Mouse (Mus musculus) hindbrain, embryonic 15.5 days (tissue): Measurements from ENCODE around the gene Thsd1. TPM values are rescaled to one million over a fixed set of nuclear protein-coding genes. Genes with fewer than 3 reads are reported as not detected.

Experiments used
- ATAC-seq: fragments of 200-750 bp; cut with Nextera tagmentation; 2 replicates; pipeline ENCODE4 v1.8.0; 2017; ENCODE audit warnings: low read depth, moderate number of reproducible peaks, moderate TSS enrichment; ENCODE audit not compliant: low FRiP score
- H3K27ac ChIP-seq: fragments of 300-500 bp; sonication (generic); replicated peaks from 2 replicates; pipeline ENCODE4 v1.5.1; 2015; ENCODE audit warnings: mild to moderate bottlenecking, inconsistent platforms
- H3K27me3 ChIP-seq: fragments of 300-500 bp; sonication (generic); 2 replicates; pipeline ENCODE4 v1.6.1; 2015; ENCODE audit warnings: control low read depth, inconsistent platforms
- H3K36me3 ChIP-seq: fragments of 300-500 bp; sonication (generic); 2 replicates; pipeline ENCODE4 v1.6.1; 2015; ENCODE audit warnings: control low read depth, inconsistent platforms
- H3K4me1 ChIP-seq: fragments of 300-500 bp; sonication (generic); replicated peaks from 2 replicates; pipeline ENCODE4 v1.6.1; 2015; ENCODE audit warnings: control low read depth, inconsistent platforms
- H3K4me2 ChIP-seq: fragments of 300-500 bp; sonication (generic); 2 replicates; pipeline ENCODE4 v1.6.1; 2015; ENCODE audit warnings: moderate library complexity, mild to moderate bottlenecking, inconsistent platforms
- H3K4me3 ChIP-seq: fragments of 300-500 bp; sonication (generic); 2 replicates; pipeline ENCODE4 v1.5.1; 2015; ENCODE audit warnings: mild to moderate bottlenecking, inconsistent platforms
- H3K9ac ChIP-seq: fragments of 300-500 bp; sonication (generic); 2 replicates; pipeline ENCODE4 v1.6.1; 2015; ENCODE audit warnings: inconsistent platforms
- H3K9me3 ChIP-seq: fragments of 300-500 bp; sonication (generic); 2 replicates; pipeline ENCODE4 v1.6.1; 2016; ENCODE audit warnings: control low read depth, inconsistent platforms
- WGBS: fragments of 180-500 bp; shearing (Covaris S2); methylation state at CpG from one replicate; pipeline ENCODE4 v1.1.7; 2015; 5-methylcytosine and 5-hydroxymethylcytosine counted together
- polyA plus RNA-seq: library from polyadenylated mRNA; unstranded; fragments of >200 nt; fragmentation: Nextera tagmentation; extraction: Ambion mirVana; gene quantifications from 2 replicates; pipeline ENCODE4 v1.2.1, GENCODE M21; 2015

Thsd1 gene
- polyA plus RNA-seq = 8.1 TPM in 2 replicates

DNA sequence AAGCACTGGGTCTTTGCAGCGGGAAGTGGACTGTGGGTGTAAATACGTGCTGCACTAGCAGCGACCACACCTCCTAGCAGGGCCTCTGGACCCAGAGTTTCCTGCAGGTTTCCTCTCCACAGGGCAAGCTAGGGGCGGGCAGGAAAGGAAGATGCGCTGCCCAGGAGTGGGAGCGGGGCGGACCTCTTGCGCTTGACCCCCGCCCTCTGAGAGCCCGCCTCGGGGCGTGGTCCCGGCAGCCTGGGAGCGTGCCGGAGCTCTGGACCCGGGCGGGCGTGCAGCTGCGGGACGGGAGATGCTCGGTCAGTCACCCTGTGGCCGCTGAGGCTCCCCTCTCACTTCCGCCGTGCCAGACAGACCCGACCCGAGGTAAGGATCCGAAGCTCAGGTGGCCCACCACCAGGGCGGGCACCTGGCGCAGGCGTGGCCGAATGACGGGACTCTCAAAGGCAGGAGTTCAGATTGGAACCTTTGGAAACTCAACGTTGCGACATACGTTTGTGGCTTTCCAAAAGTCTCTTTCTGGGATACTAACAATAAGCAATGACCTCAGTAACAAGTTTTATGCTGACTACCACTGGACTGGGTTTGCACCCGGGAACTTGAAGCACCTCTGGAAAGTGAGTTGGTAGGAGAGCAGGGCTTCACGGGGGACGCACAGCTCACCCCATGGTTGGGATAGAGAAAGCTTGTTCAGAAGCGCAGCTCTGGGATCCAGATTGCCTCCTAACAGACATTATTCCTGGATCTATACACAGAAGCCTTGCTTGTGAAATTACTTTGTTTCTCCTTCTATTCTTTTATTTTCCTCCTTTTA lies at the start of gene Thsd1:
TSS of gene Thsd1 (plus strand) at position 253 of the 817 bp plus-strand sequence.
- Histone ChIP-seq H3K27ac (no peak within 1 kb of the TSS), H3K27me3 (peaks cover 16% of the 10 kb centered on the region), H3K36me3 (peaks cover 6% of the 10 kb centered on the region), H3K4me3 (peak within 1 kb of the TSS; percentile 55), H3K4me1 (peaks cover 10% of the 10 kb centered on the region), H3K9ac (peak within 1 kb of the TSS; percentile 54), H3K4me2 (peak within 1 kb of the TSS; percentile 99), H3K9me3 (no peaks in the 10 kb centered on the region)
- under 1% methylated on average over 39 of the region's 39 CpGs for WGBS
- peak; percentile 81 for ATAC-seq

DNA sequence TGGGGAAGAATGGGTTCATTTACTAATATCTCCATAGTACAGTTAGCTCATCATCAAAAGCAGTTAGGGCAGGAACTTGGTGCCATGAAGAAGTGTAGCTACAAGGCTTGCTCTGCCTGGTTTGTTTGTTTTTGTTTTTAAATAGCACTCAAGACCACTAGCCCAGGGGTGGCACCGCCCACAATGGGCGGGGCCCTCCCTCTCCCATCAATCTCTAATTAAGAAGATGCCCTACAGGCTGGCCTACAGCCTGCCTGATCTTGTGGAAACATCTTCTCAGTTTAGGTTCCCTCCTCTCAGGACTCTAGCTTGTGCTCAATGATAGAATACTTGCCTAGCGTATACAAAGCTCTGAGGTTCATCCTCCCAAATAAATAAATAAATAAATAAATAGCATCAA lies 42.2 kb upstream of the Thsd1 start:
- H3K4me2 ChIP-seq = peak overlapping the region; percentile 88
- H3K4me1 ChIP-seq = peaks cover 14% of the 10 kb centered on the region
- no peaks in the 10 kb centered on the region for H3K36me3 ChIP-seq
- no peaks in the 10 kb centered on the region for H3K27me3 ChIP-seq
- peak overlapping the region; percentile 84 for H3K27ac ChIP-seq
- H3K9ac ChIP-seq = peak overlapping the region; percentile 76
- peak; percentile 50 for ATAC-seq
- H3K9me3 ChIP-seq = no peaks in the 10 kb centered on the region
- WGBS = 0% methylated on average over 3 of the region's 3 CpGs
- peak overlapping the region; percentile 73 for H3K4me3 ChIP-seq

DNA sequence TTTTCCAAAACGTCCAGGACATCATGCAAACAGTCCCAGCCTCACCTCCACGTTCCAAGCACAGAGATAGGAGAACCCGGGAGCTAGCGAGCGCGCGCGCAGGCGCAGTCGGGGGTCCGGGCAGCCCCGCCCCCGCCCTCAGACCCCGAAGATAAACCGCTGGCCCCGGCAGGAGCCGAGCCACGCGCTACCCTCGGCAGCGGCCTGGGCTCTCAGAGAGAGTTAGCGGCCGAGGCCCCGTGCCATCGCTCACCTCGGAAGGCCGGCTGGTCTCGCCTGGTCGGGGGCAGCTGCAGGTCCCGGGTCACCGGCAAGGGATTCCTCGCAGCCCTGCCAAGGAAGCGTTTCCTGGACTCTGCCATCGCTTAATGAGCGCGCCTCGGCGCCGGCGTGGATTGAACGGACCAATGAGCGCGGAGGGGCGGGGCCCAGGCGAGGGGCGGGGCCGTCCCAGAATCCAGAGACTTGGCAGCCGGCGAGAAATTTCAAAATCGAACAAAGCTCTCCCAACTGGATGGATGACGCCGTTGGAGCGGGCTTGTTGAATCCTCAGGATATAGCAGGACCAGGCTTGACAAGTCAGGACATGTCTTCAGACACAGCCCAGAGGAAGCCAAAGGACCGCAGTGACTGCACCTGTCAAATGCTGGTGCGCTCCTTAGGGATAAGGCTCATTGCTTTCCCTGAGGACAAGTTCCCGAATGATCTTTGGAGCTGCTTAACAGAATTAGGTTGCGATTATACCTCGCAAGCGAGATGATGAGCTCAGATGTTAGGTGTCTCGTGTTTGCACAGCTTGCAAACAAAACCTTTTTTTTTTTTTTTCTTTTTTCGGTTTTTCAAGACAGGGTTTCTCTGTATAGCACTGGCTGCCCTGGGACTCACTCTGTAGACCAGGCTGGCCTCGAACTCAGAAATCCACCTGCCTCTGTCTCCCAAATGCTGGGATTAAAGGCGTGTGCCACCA lies 41.4 kb upstream of the Thsd1 start, which contains the start of gene Ckap2:
TSS of gene Ckap2 (minus strand) at position 389 of the 967 bp plus-strand sequence.
- Histone ChIP-seq H3K4me1 (peaks cover 14% of the 10 kb centered on the region), H3K9ac (peak within 1 kb of the TSS; percentile 76), H3K4me3 (peak within 1 kb of the TSS; percentile 73), H3K9me3 (no peaks in the 10 kb centered on the region), H3K27me3 (no peaks in the 10 kb centered on the region), H3K36me3 (no peaks in the 10 kb centered on the region), H3K4me2 (peak within 1 kb of the TSS; percentile 88), H3K27ac (peak within 1 kb of the TSS; percentile 84)
- WGBS = 3% methylated on average over 63 of the region's 63 CpGs
- peak; percentile 99 for ATAC-seq

DNA sequence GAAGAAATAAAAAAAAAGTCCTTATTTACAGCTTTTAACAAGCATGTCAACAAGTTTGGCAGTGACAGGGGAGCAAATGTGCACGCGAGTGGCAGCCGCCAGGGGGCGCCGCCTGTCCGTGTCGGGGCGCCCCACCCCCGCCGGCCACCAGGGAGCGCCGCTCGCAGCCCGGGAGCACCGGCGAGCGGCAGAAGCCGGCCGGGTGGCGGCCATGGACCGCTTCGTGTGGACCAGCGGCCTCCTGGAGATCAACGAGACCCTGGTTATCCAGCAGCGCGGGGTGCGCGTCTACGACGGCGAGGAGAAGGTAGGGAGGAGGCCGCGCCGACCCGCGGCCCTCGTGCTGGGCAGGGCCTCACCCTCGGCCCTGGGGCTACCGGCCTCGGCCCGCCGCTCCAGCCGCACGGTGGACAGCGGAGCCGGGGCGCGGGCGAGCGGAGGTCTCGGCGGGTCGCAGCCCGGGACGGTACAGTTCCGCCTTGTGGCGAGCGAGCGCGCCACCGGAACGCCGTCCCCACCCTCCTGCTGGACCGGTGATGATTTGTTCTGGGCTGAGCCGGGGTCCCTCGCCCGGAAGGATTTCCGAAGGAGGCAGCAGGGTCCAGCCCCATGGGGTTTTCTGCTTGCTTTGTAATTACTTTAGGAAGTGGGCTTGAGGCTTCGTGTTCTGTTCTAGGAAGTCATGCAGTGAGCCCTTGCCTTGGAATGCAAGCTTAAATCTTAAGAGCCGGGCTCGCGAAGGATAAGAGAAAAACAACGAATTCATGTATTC lies 34.3 kb upstream of the Thsd1 start, which contains the start of gene Vps36:
TSS of gene Vps36 (plus strand) at position 150 of the 772 bp plus-strand sequence.
- WGBS = under 1% methylated on average over 73 of the region's 73 CpGs
- H3K9ac ChIP-seq = peak within 1 kb of the TSS; percentile 96
- peaks cover 14% of the 10 kb centered on the region for H3K4me1 ChIP-seq
- H3K27ac ChIP-seq = peak within 1 kb of the TSS; percentile 97
- no peaks in the 10 kb centered on the region for H3K27me3 ChIP-seq
- H3K9me3 ChIP-seq = no peaks in the 10 kb centered on the region
- peak within 1 kb of the TSS; percentile 89 for H3K4me3 ChIP-seq
- peak; percentile 94 for ATAC-seq
- H3K4me2 ChIP-seq = peak within 1 kb of the TSS; percentile 77
- no peaks in the 10 kb centered on the region for H3K36me3 ChIP-seq

DNA sequence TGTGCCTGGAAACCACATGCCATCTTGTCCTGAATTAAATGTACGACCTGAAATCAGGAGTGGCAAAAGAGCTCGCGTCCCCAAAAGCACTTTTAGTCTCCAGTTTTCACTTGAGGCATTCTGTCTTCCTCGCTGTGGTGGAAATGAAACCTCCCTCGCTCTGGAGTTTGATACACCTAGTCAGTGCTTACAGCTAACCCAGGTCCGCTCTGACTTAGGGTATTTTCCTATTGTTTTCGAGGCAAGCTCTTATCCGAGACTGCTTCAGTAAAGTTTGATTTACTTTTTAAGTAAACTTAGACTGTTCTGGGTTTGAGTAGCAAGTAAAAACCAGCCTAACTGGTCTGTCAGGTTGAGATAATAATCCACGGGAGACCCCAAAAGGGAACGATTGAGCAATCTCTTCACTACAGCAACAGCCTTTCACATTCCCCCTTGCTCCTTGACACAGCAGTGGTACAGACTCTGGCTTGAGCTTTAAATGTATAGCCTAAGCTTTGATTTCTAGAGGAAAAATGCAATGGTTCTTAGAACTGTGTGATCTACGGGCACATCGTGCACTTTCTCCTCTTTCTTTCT lies 33.6 kb upstream of the Thsd1 start:
- H3K27me3 ChIP-seq = no peaks in the 10 kb centered on the region
- ATAC-seq = no peak
- H3K4me1 ChIP-seq = peaks cover 14% of the 10 kb centered on the region
- peak overlapping the region; percentile 97 for H3K27ac ChIP-seq
- H3K9ac ChIP-seq = peak overlapping the region; percentile 96
- H3K4me2 ChIP-seq = peak overlapping the region; percentile 77
- 16% methylated on average over 12 of the region's 12 CpGs for WGBS
- H3K36me3 ChIP-seq = no peaks in the 10 kb centered on the region
- no peaks in the 10 kb centered on the region for H3K9me3 ChIP-seq
- H3K4me3 ChIP-seq = peak overlapping the region; percentile 89

DNA sequence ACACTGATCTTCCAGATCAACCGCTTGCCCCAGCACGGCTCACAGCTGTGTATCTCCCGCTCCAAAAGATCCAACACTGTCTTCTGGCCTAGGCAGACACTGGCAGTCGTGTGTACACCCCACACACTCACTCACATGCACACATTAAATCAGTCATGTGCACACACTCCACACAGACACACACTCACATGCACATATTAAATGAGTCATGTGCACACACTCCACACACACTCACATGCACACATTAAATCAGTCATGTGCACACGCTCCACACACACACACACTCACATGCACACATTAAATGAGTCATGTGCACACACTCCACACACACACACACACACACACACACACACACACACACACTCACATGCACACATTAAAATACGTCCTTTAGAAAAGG lies 29.2 kb upstream of the Thsd1 start:
- no peak overlapping the region for H3K27ac ChIP-seq
- peaks cover 14% of the 10 kb centered on the region for H3K4me1 ChIP-seq
- H3K4me3 ChIP-seq = no peak overlapping the region
- no peak overlapping the region for H3K9ac ChIP-seq
- 91% methylated on average over 6 of the region's 6 CpGs for WGBS
- H3K4me2 ChIP-seq = no peak overlapping the region
- peaks cover 24% of the 10 kb centered on the region for H3K36me3 ChIP-seq
- H3K9me3 ChIP-seq = no peaks in the 10 kb centered on the region
- no peak for ATAC-seq
- H3K27me3 ChIP-seq = no peaks in the 10 kb centered on the region

DNA sequence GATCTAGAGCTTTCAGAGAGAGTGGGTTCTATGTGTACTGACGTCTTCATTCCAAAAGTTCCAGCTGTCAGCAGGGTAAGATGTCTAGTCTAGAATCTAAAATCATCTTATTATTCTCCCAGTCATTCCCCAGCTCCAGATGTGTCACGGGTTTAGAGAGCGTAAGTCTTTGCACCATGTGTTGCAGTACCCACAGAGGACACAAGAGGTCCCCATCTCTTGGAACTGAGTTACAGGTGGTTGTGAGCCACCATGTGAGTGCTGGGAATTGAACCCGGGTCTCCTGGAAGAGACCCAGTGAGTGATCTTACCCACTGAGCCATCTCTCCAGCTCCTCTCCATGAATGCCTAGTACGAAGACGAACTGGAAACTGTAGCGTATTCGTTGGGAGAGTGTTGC lies 27.6 kb upstream of the Thsd1 start:
- Histone ChIP-seq H3K9ac (no peak overlapping the region), H3K4me3 (no peak overlapping the region), H3K27ac (no peak overlapping the region), H3K4me2 (no peak overlapping the region), H3K4me1 (peaks cover 4% of the 10 kb centered on the region), H3K27me3 (no peaks in the 10 kb centered on the region), H3K9me3 (no peaks in the 10 kb centered on the region), H3K36me3 (peaks cover 31% of the 10 kb centered on the region)
- WGBS = 96% methylated on average over 8 of the region's 8 CpGs
- no peak for ATAC-seq

DNA sequence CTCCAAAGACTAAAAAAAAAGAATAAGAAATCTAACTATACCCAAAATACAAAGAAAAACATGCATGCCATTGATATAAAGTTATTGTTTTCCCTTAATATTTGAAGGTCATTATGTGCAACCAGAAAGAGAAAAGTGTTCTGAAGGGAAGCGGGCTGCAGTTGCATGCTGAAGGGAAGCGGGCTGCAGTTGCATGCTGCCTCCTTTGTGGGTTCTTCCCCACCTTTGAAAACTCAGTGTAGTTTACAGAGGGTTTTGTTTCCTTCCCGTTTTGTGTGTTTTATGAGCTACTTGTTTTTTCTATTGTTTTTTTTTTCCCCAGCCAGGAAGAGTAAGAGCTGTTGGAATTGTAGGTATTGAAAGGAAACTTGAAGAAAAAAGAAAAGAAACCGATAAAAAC lies 19.6 kb upstream of the Thsd1 start:
- WGBS = 80% methylated on average over 4 of the region's 4 CpGs
- no peaks in the 10 kb centered on the region for H3K27me3 ChIP-seq
- no peak for ATAC-seq
- peaks cover 49% of the 10 kb centered on the region for H3K36me3 ChIP-seq
- H3K4me2 ChIP-seq = no peak overlapping the region
- no peak overlapping the region for H3K4me3 ChIP-seq
- H3K9ac ChIP-seq = no peak overlapping the region
- H3K4me1 ChIP-seq = no peaks in the 10 kb centered on the region
- H3K9me3 ChIP-seq = no peaks in the 10 kb centered on the region
- H3K27ac ChIP-seq = no peak overlapping the region

DNA sequence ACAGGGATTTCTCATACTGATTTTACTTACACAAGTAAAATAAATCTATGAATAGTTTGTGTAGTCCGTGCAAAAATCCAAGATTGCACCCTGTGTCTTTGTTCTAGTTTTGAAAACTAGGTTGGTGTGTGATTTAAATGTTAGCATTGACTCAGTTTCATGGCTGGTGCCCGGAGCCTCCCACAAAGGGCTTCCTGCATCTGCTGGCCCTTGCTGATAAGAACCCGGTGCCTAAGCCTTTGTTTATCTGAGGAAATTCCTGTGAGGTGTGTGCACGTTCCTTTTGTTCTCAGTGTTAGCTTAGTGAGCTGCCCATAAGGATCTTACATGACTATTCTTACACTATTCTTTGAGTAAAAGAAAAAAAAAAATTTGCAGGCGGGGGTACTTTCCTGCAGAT lies 18.1 kb upstream of the Thsd1 start:
- Histone ChIP-seq H3K4me2 (no peak overlapping the region), H3K4me3 (no peak overlapping the region), H3K4me1 (no peaks in the 10 kb centered on the region), H3K27ac (no peak overlapping the region), H3K36me3 (peaks cover 53% of the 10 kb centered on the region), H3K9me3 (no peaks in the 10 kb centered on the region), H3K9ac (no peak overlapping the region), H3K27me3 (no peaks in the 10 kb centered on the region)
- WGBS = 73% methylated on average over 5 of the region's 5 CpGs
- ATAC-seq = no peak

DNA sequence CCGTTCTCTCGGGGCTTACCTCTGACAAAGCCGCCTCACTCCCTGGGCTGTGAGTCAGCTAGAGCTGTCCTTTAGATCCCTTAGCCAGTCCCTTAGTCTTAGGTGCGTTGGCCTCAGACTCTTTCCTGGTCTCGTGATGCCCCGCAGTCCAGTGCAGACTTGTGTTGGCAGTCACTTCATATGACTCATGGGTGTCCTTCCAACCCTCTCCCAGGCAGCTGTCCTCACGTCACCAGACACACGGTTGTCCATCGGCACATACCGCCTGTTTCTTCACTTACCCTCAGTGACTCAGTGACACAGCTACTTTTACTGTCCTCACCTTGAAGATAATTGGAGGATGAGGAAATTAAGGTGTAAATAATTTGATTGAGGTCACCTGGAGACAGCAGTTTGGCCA lies 12.3 kb upstream of the Thsd1 start:
- no peak for ATAC-seq
- H3K36me3 ChIP-seq = peaks cover 71% of the 10 kb centered on the region
- no peaks in the 10 kb centered on the region for H3K9me3 ChIP-seq
- no peak overlapping the region for H3K9ac ChIP-seq
- H3K27me3 ChIP-seq = no peaks in the 10 kb centered on the region
- 96% methylated on average over 10 of the region's 10 CpGs for WGBS
- no peaks in the 10 kb centered on the region for H3K4me1 ChIP-seq
- no peak overlapping the region for H3K4me3 ChIP-seq
- no peak overlapping the region for H3K27ac ChIP-seq
- H3K4me2 ChIP-seq = no peak overlapping the region

DNA sequence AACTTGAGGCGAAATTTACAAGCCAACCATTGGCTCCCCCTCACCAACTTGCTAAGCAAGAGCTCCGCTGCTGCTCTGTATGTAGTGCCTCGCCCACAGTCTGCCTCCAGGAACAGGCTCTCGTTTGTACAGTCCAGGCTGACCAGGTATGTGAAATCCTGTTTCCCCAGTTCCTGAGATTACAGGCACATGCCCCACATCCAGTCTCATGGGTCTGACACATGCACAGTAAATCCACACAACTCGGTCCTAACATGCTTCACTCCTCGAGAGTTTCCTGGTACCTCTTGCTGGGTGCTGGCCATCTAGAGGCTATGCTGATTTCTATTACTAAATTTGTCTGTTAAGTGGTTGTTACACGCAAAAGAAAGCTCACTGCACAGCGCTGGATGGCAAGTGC lies 752 bp upstream of the Thsd1 start:
- Histone ChIP-seq H3K36me3 (peaks cover 6% of the 10 kb centered on the region), H3K4me3 (no peak overlapping the region), H3K4me1 (peaks cover 10% of the 10 kb centered on the region), H3K27me3 (peaks cover 16% of the 10 kb centered on the region), H3K4me2 (no peak overlapping the region), H3K9ac (no peak overlapping the region), H3K27ac (no peak overlapping the region), H3K9me3 (no peaks in the 10 kb centered on the region)
- 67% methylated on average over 8 of the region's 8 CpGs for WGBS
- no peak for ATAC-seq
